Mouse (Mus musculus): ENCODE data around the gene Syne1. TPM values are rescaled to one million over a fixed set of nuclear protein-coding genes. Genes with fewer than 3 reads are reported as not detected.

Gene Syne1
- polyA plus RNA-seq, 1 experiment = 19.0 TPM

- no peaks in the 10 kb centered on the region for H3K36me3 ChIP-seq (ENCODE audit: control insufficient read depth, insufficient read depth)
- no peak overlapping the region for H3K4me3 ChIP-seq
- TF ChIP-seq TCF12 (IDR thresholded peaks at IDR 0.05; ENCODE audit: insufficient read depth, poor library complexity, severe bottlenecking) (no peak), MYOG (IDR thresholded peaks at IDR 0.05; ENCODE audit: control insufficient read depth in 1 of 3, insufficient read depth in 1 of 3, insufficient read length in 2 of 3, low read depth in 2 of 3) (no peak), USF1 (IDR thresholded peaks at IDR 0.05; ENCODE audit: low read depth) (no peak), CEBPB (IDR thresholded peaks at IDR 0.05; ENCODE audit: insufficient read depth, poor library complexity, severe bottlenecking) (no peak), POLR2AphosphoS2 (IDR thresholded peaks at IDR 0.05; ENCODE audit: insufficient read length, low read depth) (no peak), TCF3 (IDR thresholded peaks at IDR 0.05; ENCODE audit: insufficient read length, low read depth) (no peak), SRF (IDR thresholded peaks at IDR 0.05; ENCODE audit: control insufficient read depth, insufficient read length, low read depth) (no peak), MAX (IDR thresholded peaks at IDR 0.05; ENCODE audit: low read depth) (no peak), REST (IDR thresholded peaks at IDR 0.05; ENCODE audit: insufficient read depth, insufficient read length) (no peak), MYOD1 (IDR thresholded peaks at IDR 0.05; ENCODE audit: control insufficient read depth in 1 of 3, insufficient read length in 2 of 3, low read depth in 2 of 3) (no peak), POLR2A (IDR thresholded peaks at IDR 0.05; ENCODE audit: insufficient read length, low read depth) (no peak), E2F4 (IDR thresholded peaks at IDR 0.05; ENCODE audit: insufficient read depth) (no peak)
- H3K27me3 ChIP-seq (ENCODE audit: control insufficient read depth, insufficient read depth, insufficient read length) = no peaks in the 10 kb centered on the region
- H3ac ChIP-seq (ENCODE audit: control insufficient read depth, insufficient read length) = no peak overlapping the region
- H3K79me2 ChIP-seq (ENCODE audit: control insufficient read depth, insufficient read depth) = no peaks in the 10 kb centered on the region
- H3K4me2 ChIP-seq (ENCODE audit: low read depth) = no peak overlapping the region
Observed at GRCm38 (mm10) chr10:5437766-5438165, 113.5 kb downstream of the Syne1 start.

GRCm38 (mm10) chr10:5423984-5424383, 127.3 kb downstream of the Syne1 start:
- no peak overlapping the region for H3ac ChIP-seq (ENCODE audit: control insufficient read depth, insufficient read length)
- no peak overlapping the region for H3K4me3 ChIP-seq
- H3K79me2 ChIP-seq (ENCODE audit: control insufficient read depth, insufficient read depth) = no peaks in the 10 kb centered on the region
- TF ChIP-seq USF1 (IDR thresholded peaks at IDR 0.05; ENCODE audit: low read depth) = no peak
- no peak for TF ChIP-seq MAX (IDR thresholded peaks at IDR 0.05; ENCODE audit: low read depth)
- no peak for TF ChIP-seq MYOG (IDR thresholded peaks at IDR 0.05; ENCODE audit: control insufficient read depth in 1 of 3, insufficient read depth in 1 of 3, insufficient read length in 2 of 3, low read depth in 2 of 3)
- TF ChIP-seq CEBPB (IDR thresholded peaks at IDR 0.05; ENCODE audit: insufficient read depth, poor library complexity, severe bottlenecking) = no peak
- no peak for TF ChIP-seq TCF3 (IDR thresholded peaks at IDR 0.05; ENCODE audit: insufficient read length, low read depth)
- no peak for TF ChIP-seq E2F4 (IDR thresholded peaks at IDR 0.05; ENCODE audit: insufficient read depth)
- H3K27me3 ChIP-seq (ENCODE audit: control insufficient read depth, insufficient read depth, insufficient read length) = no peaks in the 10 kb centered on the region
- H3K4me2 ChIP-seq (ENCODE audit: low read depth) = no peak overlapping the region
- H3K36me3 ChIP-seq (ENCODE audit: control insufficient read depth, insufficient read depth) = no peaks in the 10 kb centered on the region

GRCm38 (mm10) chr10:5415730-5416129, 135.6 kb downstream of the Syne1 start:
- TF ChIP-seq USF1 (IDR thresholded peaks at IDR 0.05; ENCODE audit: low read depth) (no peak), MAX (IDR thresholded peaks at IDR 0.05; ENCODE audit: low read depth) (no peak), REST (IDR thresholded peaks at IDR 0.05; ENCODE audit: insufficient read depth, insufficient read length) (no peak), MYOD1 (IDR thresholded peaks at IDR 0.05; ENCODE audit: control insufficient read depth in 1 of 3, insufficient read length in 2 of 3, low read depth in 2 of 3) (no peak), E2F4 (IDR thresholded peaks at IDR 0.05; ENCODE audit: insufficient read depth) (no peak), POLR2AphosphoS2 (IDR thresholded peaks at IDR 0.05; ENCODE audit: insufficient read length, low read depth) (no peak), CEBPB (IDR thresholded peaks at IDR 0.05; ENCODE audit: insufficient read depth, poor library complexity, severe bottlenecking) (no peak)
- Histone ChIP-seq H3K4me2 (ENCODE audit: low read depth) (no peak overlapping the region), H3K79me2 (ENCODE audit: control insufficient read depth, insufficient read depth) (no peaks in the 10 kb centered on the region), H3ac (ENCODE audit: control insufficient read depth, insufficient read length) (no peak overlapping the region), H3K36me3 (ENCODE audit: control insufficient read depth, insufficient read depth) (no peaks in the 10 kb centered on the region), H3K4me3 (no peak overlapping the region), H3K27me3 (ENCODE audit: control insufficient read depth, insufficient read depth, insufficient read length) (no peaks in the 10 kb centered on the region)

GRCm38 (mm10) chr10:5384131-5384776, 167.0 kb downstream of the Syne1 start:
- Histone ChIP-seq H3K27me3 (ENCODE audit: control insufficient read depth, insufficient read depth, insufficient read length) (no peaks in the 10 kb centered on the region), H3ac (ENCODE audit: control insufficient read depth, insufficient read length) (no peak overlapping the region), H3K4me2 (ENCODE audit: low read depth) (no peak overlapping the region), H3K36me3 (ENCODE audit: control insufficient read depth, insufficient read depth) (no peaks in the 10 kb centered on the region), H3K79me2 (ENCODE audit: control insufficient read depth, insufficient read depth) (no peaks in the 10 kb centered on the region), H3K4me3 (no peak overlapping the region)
- TF ChIP-seq E2F4 (IDR thresholded peaks at IDR 0.05; ENCODE audit: insufficient read depth) (no peak), MYOG (IDR thresholded peaks at IDR 0.05; ENCODE audit: control insufficient read depth in 1 of 3, insufficient read depth in 1 of 3, insufficient read length in 2 of 3, low read depth in 2 of 3) (no peak)

GRCm38 (mm10) chr10:5381536-5381935, 169.7 kb downstream of the Syne1 start:
- TF ChIP-seq USF1 (IDR thresholded peaks at IDR 0.05; ENCODE audit: low read depth) = no peak
- no peak for TF ChIP-seq MYOD1 (IDR thresholded peaks at IDR 0.05; ENCODE audit: control insufficient read depth in 1 of 3, insufficient read length in 2 of 3, low read depth in 2 of 3)
- TF ChIP-seq TCF3 (IDR thresholded peaks at IDR 0.05; ENCODE audit: insufficient read length, low read depth) = no peak
- TF ChIP-seq MAX (IDR thresholded peaks at IDR 0.05; ENCODE audit: low read depth) = no peak
- no peak for TF ChIP-seq TCF12 (IDR thresholded peaks at IDR 0.05; ENCODE audit: insufficient read depth, poor library complexity, severe bottlenecking)
- TF ChIP-seq MYOG (IDR thresholded peaks at IDR 0.05; ENCODE audit: control insufficient read depth in 1 of 3, insufficient read depth in 1 of 3, insufficient read length in 2 of 3, low read depth in 2 of 3) = no peak
- no peaks in the 10 kb centered on the region for H3K79me2 ChIP-seq (ENCODE audit: control insufficient read depth, insufficient read depth)
- H3K27me3 ChIP-seq (ENCODE audit: control insufficient read depth, insufficient read depth, insufficient read length) = no peaks in the 10 kb centered on the region
- H3K4me2 ChIP-seq (ENCODE audit: low read depth) = no peak overlapping the region
- H3K36me3 ChIP-seq (ENCODE audit: control insufficient read depth, insufficient read depth) = no peaks in the 10 kb centered on the region
- H3K4me3 ChIP-seq = no peak overlapping the region
- no peak overlapping the region for H3ac ChIP-seq (ENCODE audit: control insufficient read depth, insufficient read length)

Data from myocyte (in vitro differentiated cells).